Mouse (Mus musculus) lung, postnatal 0 days (tissue): ENCODE data around the gene Il1a.

Experiments
- CTCF ChIP-seq: IDR thresholded peaks from 2 replicates; pipeline ENCODE4 v1.5.1; 2016; ENCODE audit warnings: antibody characterized with exemption, mild to moderate bottlenecking
- EP300 ChIP-seq: IDR thresholded peaks from 2 replicates; pipeline ENCODE4 v1.6.1; 2016; ENCODE audit warnings: antibody characterized with exemption, mild to moderate bottlenecking, control low read depth

DNA sequence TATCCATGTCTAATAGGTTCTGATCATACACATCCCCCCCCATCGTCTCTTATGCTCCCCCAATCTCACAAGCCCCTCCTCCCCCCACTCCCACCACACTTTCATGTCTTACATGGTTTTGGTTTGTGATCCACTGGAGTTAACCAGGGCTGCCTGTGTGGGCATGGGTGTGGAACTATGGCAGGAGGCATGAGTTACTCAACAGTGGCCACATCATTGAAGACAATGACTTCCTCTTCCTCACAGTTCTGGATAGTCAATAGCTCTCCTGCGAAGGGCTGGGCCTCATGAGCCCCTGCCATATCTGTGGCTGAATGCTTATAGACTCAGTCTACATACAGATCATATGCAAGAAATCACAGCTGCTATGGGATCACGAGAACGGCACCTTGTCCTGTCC lies 18.5 kb upstream of the Il1a start:
- TF ChIP-seq CTCF: no peak
- no peak for TF ChIP-seq EP300
